ENCODE assay signal across 8 mouse cellular contexts in genomic region chr5:118027698-118028190, GRCm38 (mm10). TPM values are rescaled to one million over a fixed set of nuclear protein-coding genes. Genes with fewer than 3 reads are reported as not detected.
DNase-seq lines count a peak whose midpoint lies in the region; ATAC-seq and TF ChIP-seq lines count a peak whose summit lies in the region.

Gene Tesc (plus strand): TSS chr5:118027743.

- DNase-seq in heart, adult 18-20 months: peak in 1 of 2 experiments; percentile 44
- no peak for DNase-seq in heart, adult 11 months
- no peak for DNase-seq in ES-E14 (ENCODE audit: low read depth, low spot score)
- peak; percentile 40 for DNase-seq in embryonic facial prominence, embryonic 10.5 days (ENCODE audit: low spot score)
- DNase-seq in heart, postnatal 4 days: peak; percentile 43
- no peak for DNase-seq in urinary bladder, postnatal 36 days (ENCODE audit: low spot score in 2 of 2)

- H3K9ac ChIP-seq in ES-E14 (ENCODE audit: insufficient read depth, low read depth, low read length, poor library complexity, severe bottlenecking): peak within 1 kb of the TSS; percentile 4
- H3K9ac ChIP-seq in limb, embryonic 13.5 days: peak within 1 kb of the TSS; percentile 65
- H3K9ac ChIP-seq in neural tube, embryonic 15.5 days (replicated peaks): peak within 1 kb of the TSS; percentile 48

- H3K36me3 ChIP-seq in ES-E14 (ENCODE audit: control insufficient read depth, insufficient read depth, low read length, poor library complexity, severe bottlenecking): no peaks in the 10 kb centered on the region
- no peaks in the 10 kb centered on the region for H3K36me3 ChIP-seq in embryonic facial prominence, embryonic 10.5 days (replicated peaks)
- no peaks in the 10 kb centered on the region for H3K36me3 ChIP-seq in limb, embryonic 13.5 days
- no peaks in the 10 kb centered on the region for H3K36me3 ChIP-seq in neural tube, embryonic 15.5 days

- under 1% methylated on average over 63 of the region's 63 CpGs for WGBS in embryonic facial prominence, embryonic 10.5 days
- WGBS in limb, embryonic 13.5 days: 1% methylated on average over 52 of the region's 63 CpGs
- WGBS in neural tube, embryonic 15.5 days: 1% methylated on average over 43 of the region's 63 CpGs

- H3K27ac ChIP-seq in ES-E14 (ENCODE audit: insufficient read depth, low read depth, low read length, poor library complexity, severe bottlenecking): no peak within 1 kb of the TSS
- peak within 1 kb of the TSS; percentile 44 for H3K27ac ChIP-seq in embryonic facial prominence, embryonic 10.5 days (replicated peaks)
- H3K27ac ChIP-seq in limb, embryonic 13.5 days: no peak within 1 kb of the TSS
- no peak within 1 kb of the TSS for H3K27ac ChIP-seq in neural tube, embryonic 15.5 days (replicated peaks)

- peak within 1 kb of the TSS; percentile 55 to 59 for H3K4me3 ChIP-seq in ES-E14 (ENCODE audit: insufficient read depth in 1 of 2, low read depth in 1 of 2, low read length in 2 of 2, poor library complexity in 1 of 2, severe bottlenecking in 1 of 2)
- peak within 1 kb of the TSS; percentile 77 for H3K4me3 ChIP-seq in embryonic facial prominence, embryonic 10.5 days
- peak within 1 kb of the TSS; percentile 70 for H3K4me3 ChIP-seq in limb, embryonic 13.5 days
- H3K4me3 ChIP-seq in neural tube, embryonic 15.5 days (replicated peaks): peak within 1 kb of the TSS; percentile 67

- H3K4me2 ChIP-seq in limb, embryonic 13.5 days (replicated peaks): peak within 1 kb of the TSS; percentile 99
- peak within 1 kb of the TSS; percentile 100 for H3K4me2 ChIP-seq in neural tube, embryonic 15.5 days

- ATAC-seq in limb, embryonic 13.5 days (ENCODE audit: low FRiP score, low read depth): no peak
- ATAC-seq in neural tube, embryonic 15.5 days (ENCODE audit: low FRiP score): no peak

- H3K9me3 ChIP-seq in ES-E14 (ENCODE audit: control insufficient read depth, insufficient read depth, low read depth, low read length): no peaks in the 10 kb centered on the region
- H3K9me3 ChIP-seq in embryonic facial prominence, embryonic 10.5 days: no peaks in the 10 kb centered on the region
- H3K9me3 ChIP-seq in limb, embryonic 13.5 days: no peaks in the 10 kb centered on the region
- no peaks in the 10 kb centered on the region for H3K9me3 ChIP-seq in neural tube, embryonic 15.5 days (replicated peaks)

- in situ Hi-C loops in ES-E14 (cut with MboI; ENCODE audit: low sequenced_read_pairs in 2 of 2, unreplicated experiment in 2 of 2): no loop called here

- H3K4me1 ChIP-seq in ES-E14 (ENCODE audit: control insufficient read depth in 2 of 2, insufficient read depth in 2 of 2, low read length in 2 of 2, poor library complexity in 1 of 2): peaks cover 0 to 26% of the 10 kb centered on the region in 2 experiments; a peak in 2 of 4 replicates
- peaks cover 46% of the 10 kb centered on the region for H3K4me1 ChIP-seq in embryonic facial prominence, embryonic 10.5 days
- H3K4me1 ChIP-seq in limb, embryonic 13.5 days: peaks cover 36% of the 10 kb centered on the region
- H3K4me1 ChIP-seq in neural tube, embryonic 15.5 days: peaks cover 41% of the 10 kb centered on the region

- H3K27me3 ChIP-seq in embryonic facial prominence, embryonic 10.5 days (replicated peaks; ENCODE audit: low read depth, poor library complexity, severe bottlenecking): peaks cover 73% of the 10 kb centered on the region
- H3K27me3 ChIP-seq in limb, embryonic 13.5 days: peaks cover 71% of the 10 kb centered on the region
- peaks cover 66% of the 10 kb centered on the region for H3K27me3 ChIP-seq in neural tube, embryonic 15.5 days (replicated peaks)

TF ChIP-seq in ES-E14, 5 proteins besides CTCF, POLR2A, EP300 and RAD21:
- no peak for TF ChIP-seq ZNF384 (IDR thresholded peaks at IDR 0.05; ENCODE audit: low read depth, low read length)
- no peak for TF ChIP-seq HCFC1 (IDR thresholded peaks at IDR 0.05; ENCODE audit: borderline replicate concordance, insufficient read depth, low read length)
- no peak for TF ChIP-seq MAFK (IDR thresholded peaks at IDR 0.05; ENCODE audit: insufficient read depth, low read depth, low read length)
TF ChIP-seq in ES-E14: peak in this region for 0.

RNA-seq across cellular contexts. Expression of gene Tesc, which starts in this region (rescaled TPM):
- 100 to 1,000 TPM; 183 to 211 TPM for total RNA-seq in heart, adult 18-20 months (2021)
- 3.1 and 3.3 TPM in 2 replicates for total RNA-seq in ES-E14 (2012; rRNA removed)
- 0.20 and 1.6 TPM in 2 replicates for polyA plus RNA-seq in embryonic facial prominence, embryonic 10.5 days (2016; fragmentation: Nextera tagmentation; extraction: Ambion mirVana)
- total RNA-seq in heart, postnatal 4 days (2021): 10 to 100 TPM; 57.1 to 58.8 TPM
- polyA plus RNA-seq in limb, embryonic 13.5 days (2015; fragmentation: Nextera tagmentation; extraction: Ambion mirVana): 2.0 and 2.2 TPM in 2 replicates
- polyA plus RNA-seq in neural tube, embryonic 15.5 days (2015; fragmentation: Nextera tagmentation; extraction: Ambion mirVana): 3.5 and 3.9 TPM in 2 replicates

Comparison
In these comparisons a context has a peak if more than half of its experiments do, and no peak if none do; other contexts are left out.
1. RNA of gene Tesc (total RNA-seq): 183 to 211 TPM in heart, adult 18-20 months and 57.1 to 58.8 TPM in heart, postnatal 4 days; 3.1 to 3.3 TPM in ES-E14; every median in the first group is over 10 times any median in the second.
2. DNase-seq: peak in embryonic facial prominence, embryonic 10.5 days (single experiment) and heart, postnatal 4 days (single experiment); none in heart, adult 11 months (single experiment), ES-E14 (single experiment) and urinary bladder, postnatal 36 days (0 of 2).
3. H3K9ac ChIP-seq: peak in every context shown above with its lines; median percentile 65 in limb, embryonic 13.5 days; 48 in neural tube, embryonic 15.5 days; 4 in ES-E14.
4. Peak in every context shown above with its lines, with median percentiles within 50 percentile points of each other: H3K4me3 ChIP-seq.